Mouse (Mus musculus) MEL (cell line): ENCODE measurements around the gene Pacs1. TPM values are rescaled to one million over a fixed set of nuclear protein-coding genes. Genes with fewer than 3 reads are reported as not detected.

Experiments
- DNase-seq: peaks from one replicate; pipeline ENCODE4 v3.0.0; 2011; ENCODE audit warnings: low read depth, low spot score
- H3K27ac ChIP-seq: 2 replicates; pipeline ENCODE4 v1.5.1; 2012; ENCODE audit warnings: low read depth, mild to moderate bottlenecking, control low read depth, low read length, moderate library complexity; ENCODE audit not compliant: control insufficient read depth
- H3K27me3 ChIP-seq, 2 experiments: fragments of 150-350 bp in 1 of 2; sonication (generic) in 1 of 2; 2 replicates each; pipeline ENCODE4 v1.6.1; 2012; ENCODE audit warnings: low read length in 2 of 2, mild to moderate bottlenecking in 2 of 2, improper control_type of control experiment in 1 of 2, moderate library complexity in 1 of 2; ENCODE audit not compliant: insufficient read depth in 2 of 2, control insufficient read depth in 1 of 2
- H3K36me3 ChIP-seq, 2 experiments: 2 replicates each; pipeline ENCODE4 v1.6.1; 2012 to 2014; ENCODE audit warnings: low read length in 2 of 2, improper control_type of control experiment in 1 of 2, inconsistent platforms in 1 of 2, mild to moderate bottlenecking in 1 of 2; ENCODE audit not compliant: insufficient read depth in 2 of 2, control insufficient read depth in 1 of 2
- H3K4me1 ChIP-seq, 2 experiments: fragments of 150-350 bp in 1 of 2; sonication (generic) in 1 of 2; 2 replicates each; pipeline ENCODE4 v1.6.1; 2012; ENCODE audit warnings: low read length in 2 of 2, improper control_type of control experiment in 1 of 2, mild to moderate bottlenecking in 1 of 2; ENCODE audit not compliant: insufficient read depth in 2 of 2, control insufficient read depth in 1 of 2
- H3K4me3 ChIP-seq, 2 experiments: fragments of 150-350 bp in 1 of 2; sonication (generic) in 1 of 2; 2 replicates each; pipeline ENCODE4 v1.5.1; 2012; ENCODE audit warnings: low read depth in 2 of 2, low read length in 2 of 2, mild to moderate bottlenecking in 2 of 2, moderate library complexity in 2 of 2, control low read depth in 1 of 2, improper control_type of control experiment in 1 of 2; ENCODE audit not compliant: control insufficient read depth in 1 of 2, insufficient read depth in 1 of 2
- H3K79me2 ChIP-seq: 2 replicates; pipeline ENCODE4 v1.6.1; 2012; ENCODE audit warnings: mild to moderate bottlenecking, low read length, moderate library complexity; ENCODE audit not compliant: control insufficient read depth, poor library complexity, insufficient read depth
- H3K9ac ChIP-seq: 2 replicates; pipeline ENCODE4 v1.6.1; 2012; ENCODE audit warnings: low read depth, mild to moderate bottlenecking, control low read depth, low read length, moderate library complexity; ENCODE audit not compliant: control insufficient read depth, poor library complexity, severe bottlenecking
- H3K9me3 ChIP-seq: fragments of 150-350 bp; sonication (generic); replicated peaks from 2 replicates; pipeline ENCODE4 v1.6.1; 2012; ENCODE audit warnings: mild to moderate bottlenecking, low read length, improper control_type of control experiment, moderate library complexity; ENCODE audit not compliant: insufficient read depth
- BHLHE40 ChIP-seq: IDR thresholded peaks from 2 replicates; pipeline ENCODE4 v1.6.1; 2012; ENCODE audit warnings: low read depth, mild to moderate bottlenecking, inconsistent platforms, low read length, improper control_type of control experiment, borderline replicate concordance
- E2F4 ChIP-seq: IDR thresholded peaks from 2 replicates; pipeline ENCODE4 v1.6.1; 2011; ENCODE audit warnings: low read depth, low read length, improper control_type of control experiment, borderline replicate concordance
- EP300 ChIP-seq, 2 experiments: IDR thresholded peaks; 2 replicates each; pipeline ENCODE4 v1.6.1; 2011; ENCODE audit warnings: improper control_type of control experiment in 2 of 2, low read length in 2 of 2, low read depth in 1 of 2, mild to moderate bottlenecking in 1 of 2
- GATA1 ChIP-seq: IDR thresholded peaks from 2 replicates; pipeline ENCODE4 v1.6.1; 2011; ENCODE audit warnings: low read depth, low read length, improper control_type of control experiment
- MAFK ChIP-seq: IDR thresholded peaks from 2 replicates; pipeline ENCODE4 v1.6.1; 2011; ENCODE audit warnings: low read depth, mild to moderate bottlenecking, low read length, improper control_type of control experiment, borderline replicate concordance
- MAX ChIP-seq: IDR thresholded peaks from 2 replicates; pipeline ENCODE4 v1.6.1; 2011; ENCODE audit warnings: low read length, improper control_type of control experiment
- MXI1 ChIP-seq: IDR thresholded peaks from 2 replicates; pipeline ENCODE4 v1.6.1; 2011; ENCODE audit warnings: mild to moderate bottlenecking, low read depth, low read length, improper control_type of control experiment
- MYB ChIP-seq: IDR thresholded peaks from 2 replicates; pipeline ENCODE4 v1.6.1; 2011; ENCODE audit warnings: mild to moderate bottlenecking, low read depth, low read length, improper control_type of control experiment
- MYC ChIP-seq: IDR thresholded peaks from 2 replicates; pipeline ENCODE4 v1.6.1; 2011; ENCODE audit warnings: low read depth, mild to moderate bottlenecking, low read length, improper control_type of control experiment, moderate library complexity
- NRF1 ChIP-seq: IDR thresholded peaks from 2 replicates; pipeline ENCODE4 v1.6.1; 2014; ENCODE audit warnings: low read depth, mild to moderate bottlenecking, inconsistent platforms, low read length, improper control_type of control experiment, moderate library complexity; ENCODE audit not compliant: poor library complexity, insufficient read depth, severe bottlenecking
- POLR2A ChIP-seq, 2 experiments: IDR thresholded peaks; 2 replicates each; pipeline ENCODE4 v1.6.1; 2011 to 2012; ENCODE audit warnings: low read length in 2 of 2, mild to moderate bottlenecking in 2 of 2, control low read depth in 1 of 2, improper control_type of control experiment in 1 of 2, low read depth in 1 of 2, moderate library complexity in 1 of 2; ENCODE audit not compliant: control insufficient read depth in 1 of 2, insufficient read depth in 1 of 2, poor library complexity in 1 of 2
- POLR2AphosphoS2 ChIP-seq: IDR thresholded peaks from 2 replicates; pipeline ENCODE4 v1.6.1; 2011; ENCODE audit warnings: low read length, improper control_type of control experiment
- RAD21 ChIP-seq: IDR thresholded peaks from 2 replicates; pipeline ENCODE4 v1.6.1; 2011; ENCODE audit warnings: mild to moderate bottlenecking, low read depth, low read length, improper control_type of control experiment
- RCOR1 ChIP-seq: IDR thresholded peaks from 2 replicates; pipeline ENCODE4 v1.6.1; 2012; ENCODE audit warnings: low read depth, mild to moderate bottlenecking, inconsistent platforms, low read length, improper control_type of control experiment
- SMC3 ChIP-seq: IDR thresholded peaks from 2 replicates; pipeline ENCODE4 v1.6.1; 2011; ENCODE audit warnings: low read depth, low read length, improper control_type of control experiment
- UBTF ChIP-seq: IDR thresholded peaks from 2 replicates; pipeline ENCODE4 v1.6.1; 2012; ENCODE audit warnings: low read depth, mild to moderate bottlenecking, inconsistent platforms, low read length, improper control_type of control experiment, moderate library complexity, borderline replicate concordance; ENCODE audit not compliant: insufficient read depth
- USF1 ChIP-seq: IDR thresholded peaks from 2 replicates; pipeline ENCODE4 v1.6.1; 2014; ENCODE audit warnings: low read depth, mild to moderate bottlenecking, inconsistent platforms, low read length, improper control_type of control experiment, moderate library complexity
- USF2 ChIP-seq, 2 experiments: IDR thresholded peaks; 2 replicates each; pipeline ENCODE4 v1.6.1; 2011 to 2012; ENCODE audit warnings: improper control_type of control experiment in 2 of 2, low read length in 2 of 2, borderline replicate concordance in 1 of 2, inconsistent platforms in 1 of 2, low read depth in 1 of 2, mild to moderate bottlenecking in 1 of 2; ENCODE audit not compliant: insufficient read depth in 1 of 2
- ZMIZ1 ChIP-seq: IDR thresholded peaks from 2 replicates; pipeline ENCODE4 v1.6.1; 2012; ENCODE audit warnings: low read depth, mild to moderate bottlenecking, inconsistent platforms, low read length, improper control_type of control experiment, moderate library complexity
- ZNF384 ChIP-seq: IDR thresholded peaks from 2 replicates; pipeline ENCODE4 v1.6.1; 2012; ENCODE audit warnings: low read depth, mild to moderate bottlenecking, inconsistent platforms, low read length, improper control_type of control experiment
- polyA plus RNA-seq, 2 experiments: library from polyadenylated mRNA; stranded (reverse) in 1 of 2; unstranded in 1 of 2; fragments of >175 nt in 1 of 2; fragments of >200 nt in 1 of 2; gene quantifications; 2 replicates each; pipeline versions ENCODE4 v1.2.1 to v1.2.4; 2012; ENCODE audit warnings: low replicate concordance in 2 of 2, low read depth in 1 of 2; ENCODE audit not compliant: insufficient read length in 2 of 2, insufficient read depth in 1 of 2, missing spikeins in 1 of 2
- total RNA-seq: library from RNA; depleted of rRNA; stranded (reverse); fragments of 300-350 nt; gene quantifications from 2 replicates; pipeline ENCODE4 v1.2.3, GENCODE M21; 2012

Gene Pacs1
- total and polyA plus RNA-seq, 3 experiments = 5.7 to 19.9 TPM; not detected in 1

DNA sequence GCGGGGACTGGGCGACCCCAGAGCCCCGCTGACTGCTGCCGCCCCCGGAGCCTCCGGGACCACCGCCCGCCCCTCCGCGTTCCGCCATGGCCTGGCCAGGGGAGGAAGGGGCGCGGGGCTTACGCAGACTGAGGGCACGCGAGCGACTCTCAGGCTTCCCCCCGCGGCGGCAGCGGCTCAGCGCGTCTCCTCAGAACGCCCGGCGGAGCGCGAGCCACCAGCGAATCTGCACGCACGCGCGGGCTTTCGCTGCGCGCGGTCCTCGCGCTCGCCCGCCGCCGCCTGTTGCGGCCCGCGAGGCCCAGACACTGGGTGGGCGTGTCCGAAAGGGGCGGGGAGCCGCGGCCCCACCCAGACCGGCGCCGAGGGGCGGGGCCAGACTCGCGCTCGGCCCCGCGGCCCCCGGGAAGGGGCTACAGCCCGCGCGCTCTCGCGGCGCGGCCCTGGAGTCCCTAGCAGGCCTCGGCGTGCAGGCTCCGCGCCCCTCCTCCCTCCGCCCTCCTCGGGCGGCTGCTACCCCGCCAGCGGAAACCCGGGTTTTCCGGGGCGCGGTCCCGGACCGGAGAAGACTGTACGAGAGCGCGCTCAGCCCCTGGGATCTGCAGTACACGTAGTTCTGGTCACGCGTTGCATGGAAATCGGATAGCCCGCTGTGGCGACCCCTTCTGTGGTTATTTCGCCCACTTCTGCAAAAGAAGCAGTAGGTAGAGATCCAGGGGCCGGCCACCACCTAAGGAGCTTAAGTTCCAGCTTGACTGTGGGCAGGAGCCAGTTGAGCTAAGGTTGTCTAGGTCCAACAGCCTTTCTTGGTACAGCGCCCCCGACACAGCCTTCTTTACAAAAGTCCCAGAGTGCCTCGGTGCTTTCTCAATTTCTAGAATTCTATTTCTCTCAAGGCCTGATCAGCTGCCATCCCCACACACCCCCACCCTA, at the start of gene Pacs1 (continued):
- TF ChIP-seq E2F4 = no peak
- TF ChIP-seq POLR2AphosphoS2 = no peak
- peak; percentile 72 for TF ChIP-seq NRF1
- TF ChIP-seq USF2 (IDR thresholded peaks at IDR 0.05; ENCODE audit: borderline replicate concordance in 1 of 2, insufficient read depth in 1 of 2, low read depth in 1 of 2, low read length in 2 of 2) = no peak

GRCm38 (mm10) chr19:5313189-5313588, 40.3 kb upstream of the Pacs1 start:
- Histone ChIP-seq H3K9ac (no peak overlapping the region), H3K79me2 (no peaks in the 10 kb centered on the region), H3K27ac (no peak overlapping the region), H3K4me3 (no peak overlapping the region), H3K4me1 (no peaks in the 10 kb centered on the region), H3K27me3 (no peaks in the 10 kb centered on the region; a peak in 1 of 4 replicates), H3K36me3 (no peaks in the 10 kb centered on the region), H3K9me3 (no peaks in the 10 kb centered on the region)
- TF ChIP-seq MXI1 (no peak), MYB (no peak), UBTF (no peak), BHLHE40 (no peak), ZNF384 (no peak), MYC (no peak), EP300 (IDR thresholded peaks at IDR 0.05; ENCODE audit: low read depth in 1 of 2, low read length in 2 of 2) (no peak), MAX (no peak), RCOR1 (no peak), USF1 (no peak), USF2 (IDR thresholded peaks at IDR 0.05; ENCODE audit: borderline replicate concordance in 1 of 2, insufficient read depth in 1 of 2, low read depth in 1 of 2, low read length in 2 of 2) (no peak), ZMIZ1 (no peak), RAD21 (no peak)
- DNase-seq = no peak

DNA sequence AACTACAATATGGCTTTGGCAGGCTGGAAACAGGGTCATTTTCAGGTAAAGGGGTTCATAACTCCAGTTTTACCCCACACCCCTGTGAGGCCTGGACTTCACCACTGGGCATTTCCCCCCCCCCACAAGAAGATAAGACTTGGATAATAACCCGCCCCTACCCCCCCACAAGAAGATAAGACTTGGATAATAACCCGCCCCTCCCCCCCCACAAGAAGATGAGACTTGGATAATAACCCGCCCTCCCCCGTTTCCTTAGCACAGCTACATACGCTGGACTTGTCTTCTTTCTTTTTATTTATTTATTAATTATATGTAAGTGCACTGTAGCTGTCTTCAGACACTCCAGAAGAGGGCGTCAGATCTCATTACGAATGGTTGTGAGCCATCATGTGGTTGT, 36.1 kb upstream of the Pacs1 start:
- no peaks in the 10 kb centered on the region for H3K79me2 ChIP-seq
- no peaks in the 10 kb centered on the region for H3K4me1 ChIP-seq
- no peak for TF ChIP-seq POLR2A (IDR thresholded peaks at IDR 0.05; ENCODE audit: control insufficient read depth in 1 of 2, insufficient read depth in 1 of 2, low read depth in 1 of 2, low read length in 2 of 2, poor library complexity in 1 of 2)
- TF ChIP-seq NRF1 = no peak
- TF ChIP-seq MAFK = no peak
- TF ChIP-seq GATA1 = no peak
- no peak for TF ChIP-seq SMC3
- no peak for TF ChIP-seq MAX
- no peak for TF ChIP-seq MXI1
- H3K9me3 ChIP-seq = no peaks in the 10 kb centered on the region
- no peak overlapping the region for H3K4me3 ChIP-seq
- no peaks in the 10 kb centered on the region; a peak in 1 of 4 replicates for H3K27me3 ChIP-seq
- no peaks in the 10 kb centered on the region for H3K36me3 ChIP-seq
- H3K9ac ChIP-seq = no peak overlapping the region
- DNase-seq = peak; percentile 41
- H3K27ac ChIP-seq = no peak overlapping the region
